Mouse (Mus musculus) hematopoietic stem cell, adult 5-6 weeks (primary cell): ENCODE measurements around the gene Ccnd3. TPM values are rescaled to one million over a fixed set of nuclear protein-coding genes. Genes with fewer than 3 reads are reported as not detected.

Source experiments
- total RNA-seq: library from RNA; stranded (forward); fragments of 172-1452, 232-1000 nt; gene quantifications from 2 replicates; pipeline ENCODE4 v1.2.3, GENCODE M21; 2017

Ccnd3 gene
- total RNA-seq, 1 experiment from 2014 or later: 80.2 TPM

Other genes with a start within 250 kb of the Ccnd3 start
- 46.3 and 61.6 TPM in 2 replicates for gene Mrps10, start 136.2 kb upstream of the Ccnd3 start, total RNA-seq
- gene Guca1b, start 119.7 kb upstream of the Ccnd3 start, total RNA-seq: not detected in 2 replicates
- 2.8 and 3.4 TPM in 2 replicates for gene Guca1a, start 104.5 kb upstream of the Ccnd3 start, total RNA-seq
- 1.8 and 2.3 TPM in 2 replicates for gene AI661453, start 68.4 kb upstream of the Ccnd3 start, total RNA-seq
- gene 1700001C19Rik, start 67.7 kb upstream of the Ccnd3 start, total RNA-seq: 1.9 TPM in 2 replicates
- 55.6 and 73.2 TPM in 2 replicates for gene Taf8, start 2.8 kb upstream of the Ccnd3 start, total RNA-seq
- gene Bysl, start 106.4 kb downstream of the Ccnd3 start, total RNA-seq: 6.9 and 12.1 TPM in 2 replicates
- gene Med20, start 106.5 kb downstream of the Ccnd3 start, total RNA-seq: 18.0 and 33.5 TPM in 2 replicates
- gene Gm20517, start 106.5 kb downstream of the Ccnd3 start, total RNA-seq: 3.1 and 7.0 TPM in 2 replicates
- gene Usp49, start 125.6 kb downstream of the Ccnd3 start, total RNA-seq: 5.4 and 8.3 TPM in 2 replicates
- gene Tomm6, start 183.3 kb downstream of the Ccnd3 start, total RNA-seq: 23.4 and 49.8 TPM in 2 replicates
- 1.4 TPM in 2 replicates for gene Frs3, start 184.0 kb downstream of the Ccnd3 start, total RNA-seq
- gene Gm21981, start 189.4 kb downstream of the Ccnd3 start, total RNA-seq: not detected in 2 replicates
- 1.0 and 3.7 TPM in 2 replicates for gene Prickle4, start 189.7 kb downstream of the Ccnd3 start, total RNA-seq
- gene Pgc, start 221.8 kb downstream of the Ccnd3 start, total RNA-seq: not detected in 2 replicates
- gene Tfeb, start 232.0 kb downstream of the Ccnd3 start, total RNA-seq: 7.4 and 10.9 TPM in 2 replicates